Mouse (Mus musculus) C2C12 (cell line): ENCODE measurements around the gene Tenm1. TPM values are rescaled to one million over a fixed set of nuclear protein-coding genes. Genes with fewer than 3 reads are reported as not detected.

Source experiments
- H3K27me3 ChIP-seq: one replicate; pipeline ENCODE4 v1.6.1; 2011; ENCODE audit not compliant: control insufficient read depth, insufficient read depth, insufficient read length
- H3K36me3 ChIP-seq: one replicate; pipeline ENCODE4 v1.6.1; 2011; ENCODE audit not compliant: control insufficient read depth, insufficient read depth
- H3K4me3 ChIP-seq: one replicate; pipeline ENCODE4 v1.5.1; 2011; ENCODE audit warnings: mild to moderate bottlenecking, control low read depth; ENCODE audit not compliant: poor library complexity, insufficient read depth, severe bottlenecking
- H3K79me2 ChIP-seq: one replicate; pipeline ENCODE4 v1.6.1; 2011; ENCODE audit not compliant: control insufficient read depth, insufficient read depth
- H3K79me3 ChIP-seq: one replicate; pipeline ENCODE4 v1.6.1; 2011; ENCODE audit warnings: low read depth, control low read depth
- H3ac ChIP-seq: one replicate; pipeline ENCODE3; 2011; ENCODE audit warnings: low read depth; ENCODE audit not compliant: control insufficient read depth, insufficient read length
- CEBPB ChIP-seq: IDR thresholded peaks from one replicate; pipeline ENCODE4 v1.6.1; 2011; ENCODE audit warnings: low read depth, mild to moderate bottlenecking, control low read depth, moderate library complexity
- CTCF ChIP-seq: IDR thresholded peaks from one replicate; pipeline ENCODE4 v1.5.1; 2011; ENCODE audit not compliant: control insufficient read depth, insufficient read depth, insufficient read length
- FOSL1 ChIP-seq: IDR thresholded peaks from one replicate; pipeline ENCODE4 v1.8.0; 2011; ENCODE audit warnings: mild to moderate bottlenecking, low read length; ENCODE audit not compliant: poor library complexity, insufficient read depth, severe bottlenecking
- MAX ChIP-seq: IDR thresholded peaks from one replicate; pipeline ENCODE4 v1.6.1; 2011; ENCODE audit warnings: mild to moderate bottlenecking, control low read depth
- MYOD1 ChIP-seq: IDR thresholded peaks from one replicate; pipeline ENCODE4 v1.6.1; 2011; ENCODE audit warnings: low read depth; ENCODE audit not compliant: control insufficient read depth, insufficient read length
- MYOG ChIP-seq: IDR thresholded peaks from one replicate; pipeline ENCODE4 v1.6.1; 2011; ENCODE audit not compliant: control insufficient read depth, insufficient read length; ENCODE audit errors: extremely low read depth
- USF1 ChIP-seq: IDR thresholded peaks from one replicate; pipeline ENCODE4 v1.6.1; 2011; ENCODE audit warnings: low read depth, mild to moderate bottlenecking, control low read depth, moderate library complexity
- polyA plus RNA-seq: library from polyadenylated mRNA; unstranded; fragments of >200 nt; fragmentation: generic; extraction: Trizol; gene quantifications from one replicate; pipeline ENCODE4 v1.2.1, GENCODE M21; 2012; ENCODE audit warnings: missing spikeins

The Tenm1 gene
- polyA plus RNA-seq, 1 experiment = not detected

DNA sequence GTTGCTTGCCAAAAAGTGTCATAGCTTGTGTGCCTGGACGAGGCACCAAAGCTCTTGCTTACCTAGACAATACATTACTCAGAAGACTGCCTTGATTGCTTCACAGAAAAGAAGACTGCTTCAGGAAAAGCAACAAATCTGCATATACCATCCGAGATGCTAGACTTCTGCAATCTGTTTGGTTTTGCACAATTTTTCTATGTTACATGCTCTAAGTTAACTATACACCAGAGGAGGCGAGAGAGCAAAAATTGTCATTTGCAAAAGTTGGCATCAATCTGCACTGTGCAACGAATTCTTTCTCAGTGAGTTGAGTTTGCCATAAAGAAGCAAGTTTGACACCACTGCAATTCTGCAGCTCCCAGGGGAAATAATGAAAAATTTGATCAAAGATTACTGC is 193.1 kb downstream of the Tenm1 start:
- Histone ChIP-seq H3K27me3 (no peaks in the 10 kb centered on the region), H3ac (no peak overlapping the region), H3K4me3 (no peak overlapping the region), H3K79me3 (no peaks in the 10 kb centered on the region), H3K36me3 (no peaks in the 10 kb centered on the region), H3K79me2 (no peaks in the 10 kb centered on the region)
- TF ChIP-seq MYOD1 = no peak
- TF ChIP-seq MAX = no peak
- no peak for TF ChIP-seq MYOG

DNA sequence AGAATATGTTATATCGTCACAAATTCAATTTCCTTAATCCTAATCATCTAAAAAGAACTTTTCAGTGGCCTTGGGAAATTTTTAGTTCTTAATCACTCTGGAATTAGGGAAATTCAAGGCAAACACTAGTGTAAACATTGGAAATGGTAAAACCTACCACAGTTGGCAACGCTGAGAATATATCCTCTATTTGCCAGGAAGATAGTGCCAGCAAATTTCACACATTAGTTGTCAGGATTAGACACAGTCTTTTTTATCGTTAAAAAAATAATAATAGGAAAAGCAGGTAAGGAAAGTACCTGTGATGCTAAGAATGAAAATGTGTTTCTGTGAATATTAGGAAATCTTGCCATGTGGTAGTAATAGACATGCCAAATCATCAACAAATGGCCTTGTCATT is 223.9 kb downstream of the Tenm1 start:
- H3K79me2 ChIP-seq = no peaks in the 10 kb centered on the region
- H3K79me3 ChIP-seq = no peaks in the 10 kb centered on the region
- no peak overlapping the region for H3K4me3 ChIP-seq
- no peaks in the 10 kb centered on the region for H3K36me3 ChIP-seq
- H3ac ChIP-seq = no peak overlapping the region
- no peak for TF ChIP-seq USF1
- no peak for TF ChIP-seq MYOG
- no peak for TF ChIP-seq CEBPB
- no peaks in the 10 kb centered on the region for H3K27me3 ChIP-seq

DNA sequence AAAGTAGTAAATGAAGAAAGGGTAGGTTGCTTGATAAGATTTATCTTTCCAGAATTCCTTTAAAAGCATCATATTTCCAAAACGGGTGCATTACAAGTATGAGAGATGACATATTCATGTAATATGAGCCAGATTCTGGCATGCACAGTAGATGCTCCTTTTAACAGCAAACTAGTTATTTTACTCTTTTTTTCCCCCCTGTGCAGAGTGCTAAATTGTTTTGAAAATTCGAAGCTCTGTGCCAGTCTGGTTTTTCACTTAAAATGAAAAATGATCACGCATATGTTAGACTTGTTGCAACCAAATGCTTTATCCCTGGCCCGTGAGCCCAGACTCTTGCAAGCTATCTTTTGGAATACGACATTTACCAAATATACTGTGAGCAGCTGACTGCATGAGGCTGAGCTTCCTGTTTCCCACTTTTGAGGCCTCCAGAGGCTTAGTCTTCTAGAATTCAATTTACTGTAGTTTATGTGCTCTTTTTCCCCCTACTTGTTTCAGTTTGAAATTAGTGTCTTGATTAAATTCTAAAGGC is 226.6 kb downstream of the Tenm1 start:
- TF ChIP-seq CEBPB = no peak
- TF ChIP-seq MAX = no peak
- no peak for TF ChIP-seq FOSL1
- TF ChIP-seq MYOD1 = no peak
- no peak for TF ChIP-seq MYOG
- TF ChIP-seq CTCF = no peak
- TF ChIP-seq USF1 = no peak
- no peaks in the 10 kb centered on the region for H3K27me3 ChIP-seq
- no peaks in the 10 kb centered on the region for H3K79me2 ChIP-seq
- H3K79me3 ChIP-seq = no peaks in the 10 kb centered on the region
- no peak overlapping the region for H3ac ChIP-seq
- no peaks in the 10 kb centered on the region for H3K36me3 ChIP-seq
- H3K4me3 ChIP-seq = no peak overlapping the region

DNA sequence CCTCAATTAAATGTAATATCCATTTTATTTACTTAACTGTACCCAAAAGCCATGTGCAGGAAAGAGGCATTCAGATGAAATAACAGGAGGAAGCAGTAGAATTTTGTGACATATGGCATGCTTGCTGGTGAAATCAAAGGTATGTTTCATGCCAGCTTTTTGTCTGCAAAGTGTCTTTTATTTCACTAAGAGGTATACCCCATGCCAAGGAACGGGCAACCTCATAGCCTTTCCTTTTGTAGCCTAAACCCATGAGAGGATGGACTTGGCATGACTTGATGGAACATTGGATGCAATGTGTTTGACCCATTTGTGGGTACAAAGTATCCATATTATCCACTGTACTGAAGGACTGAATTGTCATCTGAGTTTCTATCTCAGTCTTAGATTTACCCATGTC is 246.0 kb downstream of the Tenm1 start:
- no peaks in the 10 kb centered on the region for H3K27me3 ChIP-seq

DNA sequence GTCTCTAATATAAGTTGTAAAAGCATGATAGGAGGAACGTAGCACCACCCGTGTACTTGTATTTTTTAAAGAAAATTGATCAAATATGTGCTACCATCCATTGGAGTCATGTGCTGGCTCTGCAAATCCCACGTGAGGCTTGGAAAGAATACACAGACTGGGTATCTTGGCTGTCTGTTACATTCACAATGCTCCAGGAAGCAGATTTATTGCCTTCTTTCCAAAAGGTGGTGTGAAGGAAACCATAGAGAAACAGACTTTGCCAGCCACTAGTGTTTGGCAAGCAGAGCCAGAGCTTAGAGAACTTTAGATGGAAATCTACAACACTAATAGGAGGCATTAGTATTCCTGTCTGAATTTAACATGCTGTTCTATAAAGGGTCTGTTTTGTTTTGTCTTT is 277.4 kb downstream of the Tenm1 start:
- H3K79me2 ChIP-seq = no peaks in the 10 kb centered on the region
- H3K4me3 ChIP-seq = no peak overlapping the region
- no peaks in the 10 kb centered on the region for H3K79me3 ChIP-seq
- H3K36me3 ChIP-seq = no peaks in the 10 kb centered on the region
- no peak for TF ChIP-seq CTCF
- TF ChIP-seq USF1 = no peak
- no peak for TF ChIP-seq MAX
- no peak for TF ChIP-seq MYOD1
- TF ChIP-seq MYOG = no peak
- TF ChIP-seq FOSL1 = no peak
- TF ChIP-seq CEBPB = no peak
- no peaks in the 10 kb centered on the region for H3K27me3 ChIP-seq
- H3ac ChIP-seq = no peak overlapping the region

More for the DNA sequence above, 246.0 kb downstream of the Tenm1 start:
- Histone ChIP-seq H3K79me2 (no peaks in the 10 kb centered on the region), H3K4me3 (no peak overlapping the region), H3K36me3 (no peaks in the 10 kb centered on the region), H3ac (no peak overlapping the region), H3K79me3 (no peaks in the 10 kb centered on the region)
- no peak for TF ChIP-seq MYOG
- no peak for TF ChIP-seq MYOD1
- no peak for TF ChIP-seq FOSL1
- TF ChIP-seq USF1 = no peak
- TF ChIP-seq CTCF = no peak
- no peak for TF ChIP-seq MAX
- no peak for TF ChIP-seq CEBPB

DNA sequence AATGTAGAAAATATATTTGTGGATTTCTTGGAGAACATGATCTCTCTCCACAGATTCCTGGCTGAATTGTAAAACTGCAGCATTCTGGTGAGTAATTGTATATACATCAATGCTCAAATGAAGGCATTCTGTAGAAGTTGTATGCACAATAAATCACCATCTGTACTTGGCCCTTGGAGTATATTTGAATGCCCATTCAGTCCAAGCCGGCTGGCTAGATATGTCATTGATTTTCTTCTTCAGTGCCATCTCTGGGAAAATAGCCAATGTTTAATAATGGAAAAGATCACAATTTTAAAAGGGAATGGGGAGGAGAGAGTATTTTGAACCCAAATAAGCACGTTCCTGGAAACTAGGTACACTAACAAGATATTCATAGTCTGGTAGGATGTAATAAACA is 299.2 kb downstream of the Tenm1 start:
- no peak for TF ChIP-seq CTCF
- TF ChIP-seq CEBPB = no peak
- no peak for TF ChIP-seq FOSL1
- TF ChIP-seq MAX = no peak
- no peak for TF ChIP-seq MYOD1
- TF ChIP-seq USF1 = no peak
- no peak for TF ChIP-seq MYOG
- Histone ChIP-seq H3ac (no peak overlapping the region), H3K27me3 (no peaks in the 10 kb centered on the region), H3K79me3 (no peaks in the 10 kb centered on the region), H3K4me3 (no peak overlapping the region), H3K79me2 (no peaks in the 10 kb centered on the region), H3K36me3 (no peaks in the 10 kb centered on the region)
